Mouse (Mus musculus): ENCODE results near the gene H2afz.

DNA sequence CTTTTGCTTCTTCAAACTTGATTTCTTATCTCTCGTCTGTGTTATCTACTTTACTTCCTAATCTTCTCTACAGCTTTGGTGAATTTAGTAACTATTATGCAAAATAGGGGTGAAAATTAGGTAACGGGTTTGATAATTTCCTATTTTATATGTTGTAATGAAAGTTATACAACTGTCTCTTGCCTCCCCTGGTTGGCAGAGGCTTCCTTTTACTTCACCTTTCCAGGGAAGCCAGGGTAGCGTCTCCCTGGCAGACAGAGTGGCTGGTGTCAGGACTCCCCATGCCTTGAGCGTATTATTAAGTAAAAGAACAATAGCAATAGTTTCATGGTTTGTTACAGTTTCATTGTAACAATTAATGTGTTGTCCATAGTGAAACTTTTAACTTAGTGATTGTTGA is 29.5 kb downstream of the H2afz start:
- TF ChIP-seq CTCF (IDR thresholded peaks at IDR 0.05; ENCODE audit: low read depth) (no peak), EP300 (IDR thresholded peaks at IDR 0.05; ENCODE audit: low read depth) (no peak)
